Mouse (Mus musculus) right cerebral cortex, postnatal 4 days (tissue): ENCODE data around the gene Stx8.
A peak's percentile ranks its signal among the peaks of the same experiment; 100 is the strongest.

ENCODE experiments used
- DNase-seq: peaks from one replicate; pipeline ENCODE4 v3.0.0-alpha.2; 2022

Gene Stx8

DNA sequence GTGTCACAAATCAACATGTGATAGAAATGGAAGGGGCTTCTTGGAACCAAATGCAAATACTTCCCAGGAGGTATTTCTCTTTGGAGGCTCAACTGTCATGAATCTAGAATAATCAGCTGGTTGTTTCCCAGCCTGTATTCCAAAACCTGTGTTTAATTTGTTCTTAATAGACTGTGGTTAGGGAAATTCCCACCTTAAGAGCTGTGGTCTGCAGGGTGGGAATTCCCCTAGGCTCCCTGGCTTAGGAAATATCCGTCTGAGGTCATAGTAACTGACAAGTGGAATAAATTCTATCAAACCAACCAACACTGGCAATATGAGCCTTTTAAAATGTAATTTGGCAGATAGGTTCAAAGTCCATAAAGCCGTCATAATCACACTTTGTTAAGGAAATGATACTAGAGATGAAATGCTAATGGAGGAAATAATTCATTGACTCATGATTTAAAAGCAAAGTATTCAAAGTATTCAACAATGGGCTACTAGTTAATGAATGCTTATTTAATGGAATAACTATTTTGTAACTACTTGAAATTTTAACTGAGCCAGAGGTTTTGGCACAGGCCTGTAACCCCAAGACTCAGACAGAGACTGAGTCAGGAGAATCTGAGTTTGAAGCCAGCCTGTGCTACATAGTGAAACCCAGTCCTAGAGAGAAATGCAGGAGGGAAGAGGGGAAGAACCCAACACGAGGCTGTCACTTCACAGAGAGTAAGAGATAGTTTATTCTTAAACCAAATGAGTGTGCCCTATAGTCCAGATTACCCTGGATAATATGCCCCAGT is 126.2 kb downstream of the Stx8 start:
- no peak for DNase-seq

GRCm38 (mm10) chr11:68101598-68101997 is 135.6 kb downstream of the Stx8 start:
- no peak for DNase-seq

- DNase-seq, result no peak
These were observed 137.5 kb downstream of the Stx8 start for GRCm38 (mm10) chr11:68103480-68103879.

DNA sequence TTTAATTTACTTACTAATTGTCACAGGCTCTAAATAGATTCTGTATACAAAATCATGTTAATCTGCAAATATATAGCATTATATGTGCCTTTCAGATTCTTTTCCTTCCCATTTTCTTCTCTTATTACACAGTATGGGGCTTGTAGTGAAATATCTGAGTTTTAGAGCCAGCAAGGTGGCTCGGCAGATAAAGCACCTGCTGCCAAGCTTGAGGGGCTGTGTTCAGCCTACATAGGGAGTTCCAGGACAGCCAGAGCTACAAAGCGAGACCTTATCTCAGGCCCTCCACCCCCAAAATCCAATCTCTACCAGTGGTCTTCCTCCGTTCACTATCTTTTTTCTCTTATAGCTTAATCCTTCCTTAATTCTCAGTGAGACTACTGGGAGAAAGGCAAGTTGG is 140.1 kb downstream of the Stx8 start:
- no peak for DNase-seq

DNA sequence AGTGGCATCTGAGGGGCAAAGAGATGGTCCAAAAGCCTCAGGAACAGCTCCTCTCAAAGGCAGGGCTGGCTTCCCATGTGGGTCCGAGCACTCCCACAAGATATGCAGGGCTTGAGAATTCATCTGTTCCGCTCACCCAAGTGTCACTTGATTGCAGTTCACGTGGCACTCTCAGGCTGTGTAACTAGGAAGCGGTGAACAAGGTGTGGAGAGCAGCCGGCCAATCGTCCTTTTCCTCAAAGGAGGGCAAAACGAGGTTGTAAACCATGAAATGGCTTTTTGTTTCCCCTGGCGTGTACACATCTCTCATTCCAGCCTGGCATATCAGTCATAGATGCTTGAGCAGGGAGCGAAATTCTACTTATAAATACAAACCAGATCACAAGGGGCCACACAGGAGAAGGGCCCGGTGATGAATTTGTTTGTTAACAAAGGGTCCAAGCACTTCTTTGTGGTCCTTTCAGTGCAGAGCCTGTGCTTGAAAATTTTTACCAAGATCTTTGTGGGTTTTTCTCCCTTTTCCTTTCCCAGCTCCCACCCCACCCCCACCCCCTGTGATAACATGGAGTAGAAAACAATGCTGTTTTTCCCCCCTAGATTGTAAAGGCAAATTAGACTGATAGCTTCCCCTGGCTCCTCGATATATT is 147.6 kb downstream of the Stx8 start:
- DNase-seq, result no peak

GRCm38 (mm10) chr11:68114202-68114601 is 148.2 kb downstream of the Stx8 start:
- no peak for DNase-seq

DNA sequence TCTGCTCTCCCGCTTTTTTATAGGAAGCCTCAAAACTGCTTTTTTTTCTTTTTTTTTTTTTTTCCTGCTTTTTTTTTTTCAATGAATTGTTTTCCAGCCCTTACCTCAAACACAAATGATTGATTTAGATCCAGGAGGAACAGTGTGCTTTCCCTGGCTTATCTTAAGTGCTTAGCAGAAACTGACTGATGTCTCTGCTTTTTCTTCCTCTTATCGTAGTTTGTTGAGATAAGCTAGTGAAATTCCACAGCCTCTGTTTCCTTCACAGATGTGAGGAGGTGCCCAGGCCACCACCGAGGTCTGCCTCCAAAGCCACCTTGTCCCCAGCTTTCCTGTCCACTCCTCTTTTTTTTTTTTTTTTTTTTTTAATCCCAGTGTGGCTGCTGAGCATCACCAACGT is 150.2 kb downstream of the Stx8 start:
- DNase-seq, result no peak

- DNase-seq, result no peak
These were observed 152.1 kb downstream of the Stx8 start for GRCm38 (mm10) chr11:68117878-68118660.

- no peak for DNase-seq
These were observed 152.7 kb downstream of the Stx8 start for GRCm38 (mm10) chr11:68118679-68119078.

DNA sequence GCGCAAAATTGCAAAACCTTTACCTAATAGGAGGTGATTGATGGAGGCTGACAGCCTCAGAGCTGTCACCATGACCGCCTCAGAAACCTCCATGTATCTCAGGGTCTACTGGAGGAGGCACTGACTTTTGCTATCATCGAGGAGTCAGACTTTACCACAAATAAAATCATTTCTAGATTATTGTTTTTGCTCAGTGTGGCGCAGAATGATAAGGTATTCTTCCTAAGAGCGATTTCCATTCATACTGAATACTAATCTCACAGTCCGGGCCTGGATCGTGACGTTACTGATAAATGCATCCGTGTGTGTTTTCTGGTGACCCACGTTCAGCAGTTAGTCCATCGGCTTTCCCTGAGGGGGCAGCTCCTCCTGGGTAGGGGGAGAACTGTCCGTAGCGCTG is 153.1 kb downstream of the Stx8 start:
- no peak for DNase-seq

GRCm38 (mm10) chr11:68121260-68121659 is 155.3 kb downstream of the Stx8 start:
- DNase-seq, result no peak

GRCm38 (mm10) chr11:68121660-68122059 is 155.7 kb downstream of the Stx8 start:
- no peak for DNase-seq

DNA sequence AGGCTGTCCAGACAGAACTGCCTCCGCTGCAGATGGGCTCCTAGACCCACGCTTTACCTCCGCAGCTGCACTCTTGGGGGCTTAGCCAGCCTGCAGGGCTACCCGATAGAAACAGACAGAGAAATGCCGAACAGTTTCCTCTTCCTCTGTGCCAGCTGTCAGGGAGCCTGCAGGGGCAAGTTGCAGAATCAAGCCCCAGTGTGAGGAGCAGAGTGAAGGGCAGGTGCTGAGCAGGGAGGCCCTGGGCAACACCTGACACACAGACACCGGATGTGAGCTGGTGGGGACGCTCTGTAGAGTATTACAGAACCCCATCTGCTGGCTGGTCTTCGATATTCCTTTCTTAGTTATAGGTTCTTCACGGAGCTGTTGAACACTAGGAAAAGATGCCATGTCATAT is 160.1 kb downstream of the Stx8 start:
- no peak for DNase-seq

DNA sequence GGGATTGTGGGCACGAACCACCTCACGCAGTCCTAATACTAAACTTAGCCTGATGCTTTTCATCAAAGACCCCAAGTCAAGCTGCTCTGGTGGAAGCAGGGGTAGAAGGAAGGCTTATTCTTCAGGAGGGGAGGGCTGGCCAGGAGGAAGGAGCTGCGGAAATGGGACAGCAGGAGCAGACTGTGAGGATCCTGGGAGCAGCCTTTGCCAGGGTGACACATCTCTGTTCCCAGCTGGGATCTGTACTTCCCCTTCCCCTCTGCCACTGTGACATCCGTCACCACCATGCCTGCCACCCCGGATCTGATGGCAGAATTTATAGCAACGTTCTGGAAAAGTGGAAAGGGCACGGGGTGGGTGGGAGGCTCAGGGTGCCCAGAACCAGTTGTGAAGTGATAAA is 168.5 kb downstream of the Stx8 start:
- DNase-seq, result no peak

DNA sequence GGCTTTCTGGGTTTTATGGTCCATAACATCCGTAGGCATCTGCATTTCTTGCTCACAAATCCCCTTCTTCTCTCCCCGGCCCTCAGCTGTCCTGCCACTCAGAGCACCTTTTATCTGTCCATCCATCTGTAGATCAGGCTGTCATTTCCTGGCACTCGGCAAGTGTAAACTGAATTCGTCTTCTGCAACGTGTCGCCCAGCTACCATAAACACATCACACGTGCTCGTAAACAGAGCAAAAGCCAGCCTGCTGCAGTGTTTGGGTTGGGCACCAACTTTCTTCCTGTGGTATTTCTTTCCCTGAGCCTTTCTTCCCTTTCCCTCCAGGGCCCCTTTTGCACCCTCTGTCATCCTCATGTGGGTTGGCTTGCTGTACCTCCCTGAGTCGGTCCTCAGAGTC is 169.4 kb downstream of the Stx8 start:
- DNase-seq, result no peak

DNA sequence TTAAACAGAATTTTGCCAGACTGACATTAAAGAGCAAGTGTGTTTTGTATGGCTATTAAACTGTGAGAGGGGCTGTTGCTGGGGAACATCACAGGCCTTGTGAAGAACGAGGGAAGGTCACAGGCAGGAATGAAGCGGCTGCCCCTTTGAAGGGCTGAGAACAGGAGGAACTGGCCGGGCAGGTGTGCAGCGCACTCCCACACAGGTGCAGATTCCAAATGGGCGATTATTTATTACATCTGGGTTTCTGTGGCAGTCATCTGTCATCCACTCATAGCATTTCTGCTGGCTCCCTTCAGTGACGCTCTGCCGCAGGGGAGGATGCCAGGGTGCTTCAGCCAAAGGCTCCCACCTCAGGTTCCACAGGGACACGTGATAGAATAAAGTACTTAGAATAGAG is 170.7 kb downstream of the Stx8 start:
- DNase-seq, result no peak

DNA sequence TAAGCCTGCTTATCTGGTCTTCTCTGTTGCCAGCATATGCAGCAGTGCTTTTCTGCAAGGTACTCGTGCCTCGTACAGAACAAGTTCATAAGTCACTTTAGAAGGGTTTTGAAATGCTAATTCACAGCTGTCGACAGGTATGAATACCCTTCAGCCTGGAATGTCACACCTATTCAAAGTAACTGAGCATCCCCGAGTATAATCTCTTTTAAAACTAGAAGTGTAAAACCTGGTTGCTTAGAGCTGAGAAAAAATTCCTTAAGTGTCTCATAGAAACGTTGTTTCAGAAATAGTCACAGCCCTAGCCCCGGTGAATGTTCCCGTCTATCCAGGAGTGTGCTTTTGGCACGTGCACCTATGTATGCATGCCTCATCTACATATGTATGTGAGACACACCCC is 176.3 kb downstream of the Stx8 start:
- no peak for DNase-seq

- no peak for DNase-seq
These were observed 178.5 kb downstream of the Stx8 start for GRCm38 (mm10) chr11:68144235-68145065.

DNA sequence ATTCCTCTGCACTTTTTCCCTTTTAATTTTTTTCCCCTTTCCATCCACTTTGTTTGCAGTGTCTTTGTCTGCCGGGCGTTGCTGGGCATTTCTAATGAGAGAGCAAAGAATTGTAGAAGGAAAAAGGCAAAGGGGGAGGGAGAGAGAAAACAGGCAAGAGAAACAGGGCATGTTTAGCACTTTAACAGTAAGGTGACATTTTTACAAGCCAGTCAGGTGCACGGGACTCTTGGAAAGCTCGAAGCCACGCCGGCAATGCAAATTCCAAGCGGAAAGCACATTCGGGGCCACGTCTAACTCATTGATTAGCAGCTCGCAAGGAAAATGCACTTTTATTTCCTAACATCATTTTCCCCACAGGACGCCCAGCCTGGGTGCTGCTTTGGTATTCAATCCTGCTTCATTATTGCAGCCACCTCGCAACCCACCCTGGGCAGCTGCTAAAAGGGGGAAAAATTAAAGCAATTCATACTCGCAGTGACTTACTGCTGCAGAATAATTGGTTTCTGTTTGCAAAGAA is 179.1 kb downstream of the Stx8 start:
- DNase-seq, result no peak

DNA sequence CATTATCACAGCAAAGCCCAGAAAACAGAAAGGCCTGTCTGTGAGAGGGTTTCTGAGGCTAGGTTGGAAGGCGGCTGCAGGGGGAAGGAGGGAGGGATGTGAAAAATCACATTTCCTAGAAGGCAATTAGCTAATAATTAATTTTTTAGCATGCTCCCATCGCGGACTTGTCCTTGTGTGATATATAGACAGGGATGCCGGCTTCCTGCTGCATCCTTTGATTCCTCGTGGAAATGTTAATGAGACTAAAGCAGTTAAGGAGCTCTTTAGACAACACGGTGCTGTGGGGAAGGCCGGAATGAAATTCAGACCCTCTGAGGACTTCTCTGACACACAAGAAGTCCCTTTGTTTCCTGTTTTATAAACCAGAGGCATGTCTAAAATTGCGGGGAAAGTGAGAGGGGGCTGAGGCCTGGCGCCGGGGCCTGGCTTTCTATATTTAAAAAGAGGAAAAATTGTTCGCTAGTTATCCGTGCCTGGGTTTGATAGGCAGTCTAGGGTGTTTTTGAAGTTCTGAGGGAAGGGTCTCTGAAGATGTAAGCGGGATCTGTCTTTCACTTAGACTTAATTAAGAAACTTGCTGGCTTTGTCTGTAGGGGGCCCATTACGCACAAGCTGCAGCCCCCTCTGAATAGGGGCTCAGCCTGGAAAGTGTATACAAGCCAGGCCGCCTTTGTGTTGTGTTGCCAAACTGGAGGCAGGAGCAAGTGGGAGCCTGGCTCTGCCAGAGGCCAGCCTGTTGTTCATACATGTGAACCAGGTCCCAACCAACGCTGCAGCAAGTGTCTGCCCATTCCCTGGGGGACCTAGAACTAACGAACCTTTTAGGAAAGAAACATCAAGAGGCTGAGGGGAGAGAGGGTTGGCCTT is 179.8 kb downstream of the Stx8 start:
- DNase-seq, result no peak

DNA sequence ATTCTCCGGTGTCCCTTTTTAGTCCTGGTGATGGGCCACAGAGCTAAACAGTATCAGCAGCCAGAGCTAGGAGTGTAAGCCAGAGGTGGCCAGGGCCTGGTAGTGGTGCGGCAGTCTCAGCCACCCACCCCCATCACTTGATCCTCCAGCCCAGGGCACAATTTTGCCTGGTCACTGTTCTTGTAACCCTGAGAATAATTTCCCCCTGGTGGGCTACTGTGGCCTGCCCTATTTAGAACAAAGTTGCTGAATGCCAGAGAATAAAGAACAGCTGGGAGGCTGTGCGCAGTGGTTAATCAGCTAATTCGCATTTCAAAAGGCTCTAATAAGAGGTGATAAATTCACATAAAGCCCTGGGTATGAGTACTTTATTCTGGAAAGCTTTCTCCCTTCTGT is 180.5 kb downstream of the Stx8 start:
- no peak for DNase-seq

- peak; percentile 15 for DNase-seq
These were observed 184.9 kb downstream of the Stx8 start for GRCm38 (mm10) chr11:68150938-68151337.
